Mouse (Mus musculus) intestine, embryonic 14.5 days (tissue): Measurements from ENCODE around the gene Fcgrt. TPM values are rescaled to one million over a fixed set of nuclear protein-coding genes. Genes with fewer than 3 reads are reported as not detected.
A peak's percentile ranks its signal among the peaks of the same experiment; 100 is the strongest.

Experiments
- ATAC-seq: fragments of 200-750 bp; cut with Nextera tagmentation; replicated peaks from 2 replicates; pipeline ENCODE4 v1.8.0; 2017; ENCODE audit warnings: low read depth, moderate number of reproducible peaks, moderate TSS enrichment, moderate library complexity; ENCODE audit not compliant: low FRiP score, low TSS enrichment
- DNase-seq: peaks from one replicate; pipeline ENCODE4 v3.0.0-alpha.2; 2018; ENCODE audit warnings: low spot score
- H3K27ac ChIP-seq: fragments of 300-500 bp; sonication (generic); 2 replicates; pipeline ENCODE4 v1.5.1; 2014; ENCODE audit warnings: low read depth, mild to moderate bottlenecking, control low read depth
- H3K27me3 ChIP-seq: fragments of 300-500 bp; sonication (generic); replicated peaks from 2 replicates; pipeline ENCODE4 v1.6.1; 2014; ENCODE audit warnings: low read length, control low read depth; ENCODE audit not compliant: control insufficient read depth, insufficient read depth
- H3K36me3 ChIP-seq: fragments of 300-500 bp; sonication (generic); 2 replicates; pipeline ENCODE4 v1.6.1; 2014; ENCODE audit warnings: low read length, control low read depth; ENCODE audit not compliant: control insufficient read depth, insufficient read depth
- H3K4me1 ChIP-seq: fragments of 300-500 bp; sonication (generic); replicated peaks from 2 replicates; pipeline ENCODE4 v1.6.1; 2014; ENCODE audit warnings: low read length, control low read depth, mixed read lengths; ENCODE audit not compliant: control insufficient read depth, insufficient read depth
- H3K4me2 ChIP-seq: fragments of 300-500 bp; sonication (generic); 2 replicates; pipeline ENCODE4 v1.6.1; 2014; ENCODE audit warnings: low read length
- H3K4me3 ChIP-seq: fragments of 300-500 bp; sonication (generic); 2 replicates; pipeline ENCODE4 v1.5.1; 2014; ENCODE audit warnings: low read depth, low read length, control low read depth, mixed read lengths
- H3K9ac ChIP-seq: fragments of 300-500 bp; sonication (generic); 2 replicates; pipeline ENCODE4 v1.6.1; 2014; ENCODE audit warnings: mild to moderate bottlenecking, low read length
- H3K9me3 ChIP-seq: fragments of 300-500 bp; sonication (generic); 2 replicates; pipeline ENCODE4 v1.6.1; 2016; ENCODE audit warnings: low read length, control low read depth; ENCODE audit not compliant: control insufficient read depth
- WGBS: fragments of 180-500 bp; shearing (Covaris S2); extraction: QIAGEN DNeasy Blood & Tissue Kit; methylation state at CpG from one replicate; pipeline ENCODE4 v1.1.7; 2014; 5-methylcytosine and 5-hydroxymethylcytosine counted together
- polyA plus RNA-seq: library from polyadenylated mRNA; unstranded; fragments of >200 nt; fragmentation: Nextera tagmentation; extraction: Ambion mirVana; gene quantifications from 2 replicates; pipeline ENCODE4 v1.2.1, GENCODE M21; 2014

The Fcgrt gene
- polyA plus RNA-seq, 1 experiment from 2014 or later, result 64.1 TPM

DNA sequence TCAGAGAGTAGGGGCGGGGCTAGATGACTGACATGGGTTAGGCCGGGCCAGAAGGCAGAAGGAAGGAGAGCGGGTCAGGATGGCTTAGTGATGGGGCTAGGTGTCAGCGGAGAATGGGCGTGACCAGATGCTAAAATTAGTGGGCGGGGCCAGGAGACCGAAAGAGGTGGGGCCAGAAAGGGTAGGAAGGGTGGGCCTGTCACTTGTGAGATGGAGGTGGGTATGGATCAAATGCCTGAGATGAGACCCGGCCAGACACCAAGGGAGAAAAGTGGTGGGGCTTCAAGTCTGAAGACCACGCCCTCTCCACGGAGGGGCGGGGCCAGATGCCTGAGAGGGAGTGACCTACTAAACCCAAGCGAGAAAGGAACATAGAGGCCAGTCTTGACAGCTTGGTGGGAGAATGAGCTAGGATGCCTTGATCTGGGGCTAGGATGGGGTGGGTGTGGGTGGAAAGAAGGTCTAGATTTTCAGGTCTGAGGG is 30.9 kb upstream of the Fcgrt start:
- Histone ChIP-seq H3K4me2 (no peak overlapping the region), H3K27me3 (no peaks in the 10 kb centered on the region), H3K36me3 (no peaks in the 10 kb centered on the region), H3K27ac (no peak overlapping the region), H3K4me3 (no peak overlapping the region), H3K4me1 (peaks cover 5% of the 10 kb centered on the region), H3K9me3 (no peaks in the 10 kb centered on the region), H3K9ac (no peak overlapping the region)
- WGBS, result 14% methylated on average over 12 of the region's 12 CpGs
- DNase-seq (no peak), ATAC-seq (peak; percentile 24; the same call in 1 of the 2 replicates)

DNA sequence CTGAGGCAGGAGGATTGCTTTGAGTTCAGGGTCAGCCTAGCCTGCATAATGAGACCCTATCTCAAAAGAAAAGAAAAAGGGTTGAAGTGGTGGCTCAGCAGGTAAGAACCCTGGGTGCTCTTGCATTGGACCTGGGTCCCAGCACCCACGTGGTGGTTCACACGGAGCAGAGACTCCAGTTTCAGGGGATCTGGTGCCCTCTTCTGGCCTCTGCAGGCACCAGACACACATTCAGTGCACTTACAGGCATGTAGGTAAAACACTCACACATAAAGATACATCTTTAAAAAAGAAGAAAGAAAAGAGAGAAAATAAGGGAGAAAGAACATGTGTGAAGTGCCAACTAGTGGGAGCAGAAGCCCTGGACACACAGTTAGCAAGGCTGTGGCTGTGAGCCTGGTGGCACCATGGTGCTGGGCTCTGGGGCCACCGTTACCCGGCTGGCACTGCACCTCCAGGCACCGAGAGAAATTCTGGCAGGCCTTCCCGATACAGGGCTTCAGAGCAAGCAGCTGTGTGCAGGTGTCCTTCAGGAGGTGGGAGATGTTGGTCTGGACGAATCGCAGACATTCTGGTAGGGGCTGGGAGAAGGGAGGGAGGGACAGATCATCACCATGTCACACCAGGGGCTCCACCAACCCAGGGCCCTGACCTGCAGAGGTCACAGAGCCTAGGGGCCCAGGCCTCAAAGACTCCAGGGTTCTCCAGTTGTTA is 30.0 kb upstream of the Fcgrt start:
- WGBS, result 73% methylated on average over 8 of the region's 8 CpGs

DNA sequence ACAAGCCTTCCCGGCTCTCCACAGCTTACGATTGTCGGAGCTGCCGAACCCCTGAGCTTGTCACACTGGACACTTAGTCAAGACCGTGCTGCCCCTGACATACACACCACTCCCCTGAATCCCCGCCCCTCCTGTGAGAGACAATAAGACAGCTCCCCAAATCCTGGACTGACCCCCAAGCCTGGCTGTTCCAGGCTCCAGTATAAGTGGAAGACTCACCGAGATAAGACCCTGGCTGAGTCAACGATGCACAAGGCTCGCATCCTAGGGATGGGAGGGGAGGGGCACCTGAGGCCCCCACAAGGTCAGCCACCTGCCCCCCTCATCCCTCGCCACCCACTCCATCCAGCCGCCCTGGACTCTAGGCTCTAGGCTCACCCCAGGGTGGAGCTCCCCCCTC is 28.2 kb upstream of the Fcgrt start:
- Histone ChIP-seq H3K4me1 (peaks cover 14% of the 10 kb centered on the region), H3K4me3 (no peak overlapping the region)
- 72% methylated on average over 11 of the region's 11 CpGs for WGBS

More for the DNA sequence above, 30.0 kb upstream of the Fcgrt start:
- Histone ChIP-seq H3K4me3 (no peak overlapping the region), H3K9ac (no peak overlapping the region), H3K4me1 (peaks cover 8% of the 10 kb centered on the region), H3K9me3 (no peaks in the 10 kb centered on the region), H3K27me3 (no peaks in the 10 kb centered on the region), H3K4me2 (no peak overlapping the region), H3K27ac (no peak overlapping the region), H3K36me3 (no peaks in the 10 kb centered on the region)
- no peak for ATAC-seq
- DNase-seq, result no peak

GRCm38 (mm10) chr7:45129776-45130512 is 26.3 kb upstream of the Fcgrt start:
- Histone ChIP-seq H3K36me3 (peaks cover 29% of the 10 kb centered on the region), H3K27me3 (no peaks in the 10 kb centered on the region), H3K27ac (peak overlapping the region; percentile 76; the same call in 1 of the 2 replicates), H3K9me3 (no peaks in the 10 kb centered on the region), H3K4me3 (peak overlapping the region; percentile 50), H3K9ac (peak overlapping the region; percentile 60), H3K4me1 (peaks cover 21% of the 10 kb centered on the region), H3K4me2 (peak overlapping the region; percentile 97)
- no peak for DNase-seq
- 62% methylated on average over 15 of the region's 15 CpGs for WGBS
- ATAC-seq, result no peak

More for the DNA sequence above, 28.2 kb upstream of the Fcgrt start:
- Histone ChIP-seq H3K36me3 (peaks cover 10% of the 10 kb centered on the region), H3K9me3 (no peaks in the 10 kb centered on the region), H3K27me3 (no peaks in the 10 kb centered on the region), H3K4me2 (no peak overlapping the region), H3K9ac (no peak overlapping the region), H3K27ac (no peak overlapping the region)
- ATAC-seq (no peak), DNase-seq (no peak)

GRCm38 (mm10) chr7:45129318-45129717 is 25.7 kb upstream of the Fcgrt start:
- ATAC-seq (no peak; the same call in 1 of the 2 replicates), DNase-seq (no peak)
- Histone ChIP-seq H3K27me3 (no peaks in the 10 kb centered on the region), H3K36me3 (peaks cover 29% of the 10 kb centered on the region), H3K4me1 (peaks cover 23% of the 10 kb centered on the region), H3K4me3 (peak overlapping the region; percentile 50), H3K9me3 (no peaks in the 10 kb centered on the region), H3K4me2 (peak overlapping the region; percentile 97), H3K27ac (peak overlapping the region; percentile 76), H3K9ac (peak overlapping the region; percentile 60)
- under 1% methylated on average over 17 of the region's 17 CpGs for WGBS

DNA sequence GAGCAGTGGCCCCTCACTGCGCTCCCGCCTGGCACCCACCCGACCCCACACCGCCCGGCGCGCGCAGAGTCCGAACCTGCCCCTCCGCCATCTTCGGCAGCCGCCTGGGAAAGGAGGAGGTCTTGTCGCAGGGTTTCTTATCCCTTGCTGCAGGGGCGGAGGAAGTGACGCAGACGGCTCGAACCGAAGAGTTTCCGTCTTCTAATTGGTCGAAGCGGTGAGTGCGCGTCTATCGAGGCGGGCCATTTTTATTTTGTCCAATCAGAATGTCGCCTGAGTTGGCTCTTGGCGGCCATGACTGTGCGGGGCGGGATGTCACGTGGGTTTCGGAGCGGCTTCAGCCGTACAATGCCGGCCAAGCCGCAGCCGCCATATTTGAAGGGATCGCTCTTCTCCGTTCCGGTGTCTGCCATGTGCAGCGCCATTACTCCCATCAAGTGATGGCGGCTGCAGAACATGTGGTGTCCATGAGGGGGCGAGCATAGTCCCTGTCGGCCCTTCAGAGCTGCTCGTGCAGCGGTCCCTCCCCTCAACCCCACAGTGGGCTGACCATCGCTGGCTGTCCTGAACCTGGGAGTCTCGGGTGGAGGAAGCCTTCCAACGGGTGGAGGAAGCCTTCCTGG is 25.1 kb upstream of the Fcgrt start, which contains the start of gene Rpl13a:
Gene Rpl13a (minus strand): TSS at position 138 of the 623 bp plus-strand sequence.
- under 1% methylated on average over 48 of the region's 48 CpGs for WGBS

DNA sequence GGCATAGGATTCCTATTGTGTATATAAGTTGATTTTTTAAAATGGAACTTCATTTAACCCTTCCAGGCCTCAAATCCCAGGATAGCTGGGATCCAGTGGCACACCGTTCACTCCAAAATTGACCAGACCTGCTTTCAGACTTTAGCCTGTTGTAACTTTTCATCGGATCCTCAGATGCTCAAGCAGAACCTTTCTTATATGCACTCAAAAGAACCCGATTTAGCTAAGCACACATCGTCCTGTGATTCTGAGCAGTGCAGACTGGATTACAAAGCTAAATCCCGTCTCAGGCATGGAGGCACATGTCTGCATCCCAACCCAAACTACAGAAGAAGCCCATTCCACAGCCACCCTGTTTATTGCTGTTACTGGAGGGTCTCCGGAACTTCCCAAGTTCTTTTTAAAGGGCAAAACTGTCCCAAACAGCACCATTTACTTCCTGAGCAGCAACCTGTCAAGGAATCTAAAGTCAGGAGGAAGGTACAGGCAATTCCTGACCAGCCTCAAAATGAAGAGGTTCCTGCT is 24.1 kb upstream of the Fcgrt start:
- Histone ChIP-seq H3K36me3 (peaks cover 34% of the 10 kb centered on the region), H3K27me3 (no peaks in the 10 kb centered on the region), H3K4me1 (peaks cover 29% of the 10 kb centered on the region), H3K4me2 (peak overlapping the region; percentile 97), H3K4me3 (peak overlapping the region; percentile 100), H3K27ac (peak overlapping the region; percentile 91), H3K9ac (peak overlapping the region; percentile 99), H3K9me3 (no peaks in the 10 kb centered on the region)
- DNase-seq (no peak), ATAC-seq (no peak)
- under 1% methylated on average over 6 of the region's 6 CpGs for WGBS

More for the DNA sequence above, 25.1 kb upstream of the Fcgrt start, which contains the start of gene Rpl13a:
- Histone ChIP-seq H3K4me3 (peak within 1 kb of the TSS; percentile 100), H3K36me3 (peaks cover 29% of the 10 kb centered on the region), H3K9me3 (no peaks in the 10 kb centered on the region), H3K4me2 (peak within 1 kb of the TSS; percentile 97), H3K27ac (peak within 1 kb of the TSS; percentile 91), H3K4me1 (peaks cover 23% of the 10 kb centered on the region), H3K9ac (peak within 1 kb of the TSS; percentile 99), H3K27me3 (no peaks in the 10 kb centered on the region)
- DNase-seq, result peak; percentile 98
- peak; percentile 92 for ATAC-seq
